Mouse (Mus musculus) liver, adult 2 months (tissue): ENCODE results near the gene Mroh3.

Experiments used
- CTCF ChIP-seq: fragments of 200-500 bp; IDR thresholded peaks from 2 replicates; pipeline ENCODE4 v1.5.1; 2011; ENCODE audit warnings: low read depth, low read length, control low read depth
- POLR2A ChIP-seq: fragments of 200-500 bp; IDR thresholded peaks from 2 replicates; pipeline ENCODE4 v1.6.1; 2011; ENCODE audit warnings: low read length, control low read depth; ENCODE audit not compliant: insufficient read depth; ENCODE audit errors: extremely low read depth

- no peak for TF ChIP-seq CTCF
- no peak for TF ChIP-seq POLR2A
Observed at GRCm38 (mm10) chr1:136260635-136261238, 48.1 kb upstream of the Mroh3 start, which contains the start of gene Gpr25.
